Mouse (Mus musculus) spleen, postnatal 4 days (tissue): ENCODE measurements around the gene Sycn.
A peak's percentile ranks its signal among the peaks of the same experiment; 100 is the strongest.
"Not testable (repeated sequence)": the region's sequence is repeated elsewhere in the genome, so short reads cannot be mapped to it uniquely, and the experiment has no call there.

Experiments
- DNase-seq, 2 experiments: peaks; one replicate each; pipeline ENCODE4 v3.0.0; 2022; ENCODE audit warnings: low spot score in 2 of 2

Gene Sycn

GRCm38 (mm10) chr7:28540526-28540925, at the start of gene Sycn:
Gene Sycn, plus strand, starts transcription at chr7:28540885.
- no peak for DNase-seq

DNA sequence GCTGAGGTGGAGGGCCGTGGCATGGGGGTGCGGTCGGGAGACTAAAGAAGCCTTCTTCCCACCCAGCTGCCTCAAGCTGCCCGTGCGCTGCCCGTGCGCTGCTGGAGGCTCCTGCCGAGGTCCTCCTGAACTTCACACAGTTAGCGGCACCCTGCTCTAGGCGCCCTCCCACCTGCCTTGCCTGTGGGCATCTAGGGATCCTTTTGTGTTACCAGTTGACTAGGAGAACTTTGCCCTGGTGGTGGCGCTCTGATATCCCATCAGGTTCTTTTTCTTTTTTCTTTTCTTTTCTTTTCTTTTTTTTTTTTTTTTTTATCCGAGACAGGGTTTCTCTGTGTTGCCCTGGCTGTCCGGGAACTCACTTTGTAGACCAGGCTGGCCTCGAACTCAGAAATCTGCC, 49.8 kb upstream of the Sycn start:
- no peak for DNase-seq

GRCm38 (mm10) chr7:28492310-28492709, 48.4 kb upstream of the Sycn start:
- DNase-seq: no peak

- DNase-seq: no peak
Measured at GRCm38 (mm10) chr7:28495426-28495825, 45.3 kb upstream of the Sycn start.

DNA sequence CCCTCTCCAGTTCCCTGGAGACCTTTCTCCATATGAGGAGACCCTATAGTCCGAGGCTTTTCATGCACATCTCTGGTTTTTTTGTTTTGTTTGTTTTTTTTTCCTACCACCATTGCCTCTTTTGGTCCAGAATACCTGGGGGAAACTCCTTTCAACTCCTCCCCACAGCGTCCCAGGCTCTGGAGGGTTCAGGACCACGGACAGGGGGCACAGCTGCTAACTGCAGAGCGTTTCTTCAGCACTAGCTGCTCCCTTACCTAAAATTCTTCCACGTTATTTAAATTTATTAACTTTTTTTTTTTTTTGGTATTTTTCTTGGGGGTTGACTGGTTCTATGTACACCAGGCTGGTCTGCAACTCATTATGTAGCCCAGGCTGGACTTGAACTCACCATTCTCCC, 35.1 kb upstream of the Sycn start:
- DNase-seq: no peak

- not testable (repeated sequence) for DNase-seq
Measured at GRCm38 (mm10) chr7:28509121-28509520, 31.6 kb upstream of the Sycn start.

DNA sequence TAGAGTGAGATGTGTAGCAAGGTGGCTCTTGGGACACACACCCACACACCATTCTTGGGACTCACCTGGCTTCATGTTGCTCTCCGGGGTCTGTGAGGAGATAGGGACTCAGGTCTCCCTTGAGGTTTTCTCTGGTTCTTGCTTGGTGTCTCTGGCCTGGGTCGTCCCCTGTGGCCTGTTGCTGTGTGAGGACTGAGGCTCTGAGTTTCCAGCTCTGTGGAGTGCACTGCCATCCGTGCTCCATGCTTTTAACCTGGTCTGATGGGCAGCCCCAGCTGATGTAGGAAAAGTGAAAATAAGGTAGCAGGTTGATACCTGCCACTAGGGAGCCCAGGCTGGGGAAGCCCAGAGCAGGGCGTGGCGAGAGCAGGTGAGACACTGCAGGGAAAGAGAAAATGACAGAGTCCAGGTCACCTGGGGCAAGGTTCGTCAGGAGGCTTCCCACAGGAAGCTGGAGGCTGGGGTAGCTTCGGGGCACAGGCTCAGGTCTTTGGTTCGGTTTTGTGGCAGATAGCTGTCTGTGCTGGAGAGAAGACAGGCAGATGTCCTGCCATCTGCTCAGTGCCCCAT, 30.2 kb upstream of the Sycn start, which contains the start of gene Ifnl2:
Gene Ifnl2, minus strand, starts transcription at position 51 of the 570 bp plus-strand sequence.
- not testable (repeated sequence) for DNase-seq

GRCm38 (mm10) chr7:28511441-28511840, 29.2 kb upstream of the Sycn start:
- DNase-seq: no peak

DNA sequence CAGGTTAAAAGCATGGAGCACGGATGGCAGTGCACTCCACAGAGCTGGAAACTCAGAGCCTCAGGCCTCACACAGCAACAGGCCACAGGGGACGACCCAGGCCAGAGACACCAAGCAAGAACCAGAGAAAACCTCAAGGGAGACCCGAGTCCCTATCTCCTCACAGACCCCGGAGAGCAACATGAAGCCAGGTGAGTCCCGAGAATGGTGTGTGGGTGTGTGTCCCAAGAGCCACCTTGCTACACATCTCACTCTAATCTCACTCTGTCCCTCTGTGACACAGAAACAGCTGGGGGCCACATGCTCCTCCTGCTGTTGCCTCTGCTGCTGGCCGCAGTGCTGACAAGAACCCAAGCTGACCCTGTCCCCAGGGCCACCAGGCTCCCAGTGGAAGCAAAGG, 18.1 kb upstream of the Sycn start, which contains the start of gene Ifnl3:
Gene Ifnl3, plus strand, starts transcription at position 301 of the 400 bp plus-strand sequence.
- DNase-seq: not testable (repeated sequence)

GRCm38 (mm10) chr7:28527922-28528719, 12.6 kb upstream of the Sycn start:
- peak; percentile 81 to 95 for DNase-seq

GRCm38 (mm10) chr7:28532005-28532404, 8.7 kb upstream of the Sycn start:
- DNase-seq: no peak

- DNase-seq: not testable (repeated sequence)
Measured at GRCm38 (mm10) chr7:28538886-28539285, 1.8 kb upstream of the Sycn start.

DNA sequence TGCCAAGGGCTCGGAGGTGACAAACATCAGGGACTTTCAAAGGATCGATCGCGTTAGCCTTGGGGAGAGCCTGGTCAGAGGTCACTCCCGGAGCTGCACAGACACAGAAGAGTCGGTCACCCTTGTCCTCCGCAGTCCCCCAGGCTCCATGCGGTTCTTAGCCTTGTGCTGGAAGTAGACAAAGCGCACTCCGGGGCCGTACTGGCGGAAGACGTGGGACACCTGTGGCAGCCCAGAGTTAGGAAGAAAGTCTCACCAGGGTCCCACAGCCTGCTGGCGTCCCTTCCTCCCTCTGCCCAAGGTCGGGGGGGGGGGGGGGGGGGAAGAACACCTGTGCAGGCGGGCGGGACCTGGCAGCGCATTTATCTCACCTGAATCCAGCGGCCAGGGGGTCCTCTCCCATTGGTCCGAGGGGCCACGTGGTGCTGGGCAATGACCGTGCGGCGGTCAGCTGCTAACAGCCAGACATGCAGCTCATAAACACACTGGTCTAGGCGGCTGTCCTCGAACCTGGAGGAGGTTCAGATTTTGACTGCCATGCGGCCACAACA, 3.4 kb downstream of the Sycn start:
- DNase-seq: no peak

DNA sequence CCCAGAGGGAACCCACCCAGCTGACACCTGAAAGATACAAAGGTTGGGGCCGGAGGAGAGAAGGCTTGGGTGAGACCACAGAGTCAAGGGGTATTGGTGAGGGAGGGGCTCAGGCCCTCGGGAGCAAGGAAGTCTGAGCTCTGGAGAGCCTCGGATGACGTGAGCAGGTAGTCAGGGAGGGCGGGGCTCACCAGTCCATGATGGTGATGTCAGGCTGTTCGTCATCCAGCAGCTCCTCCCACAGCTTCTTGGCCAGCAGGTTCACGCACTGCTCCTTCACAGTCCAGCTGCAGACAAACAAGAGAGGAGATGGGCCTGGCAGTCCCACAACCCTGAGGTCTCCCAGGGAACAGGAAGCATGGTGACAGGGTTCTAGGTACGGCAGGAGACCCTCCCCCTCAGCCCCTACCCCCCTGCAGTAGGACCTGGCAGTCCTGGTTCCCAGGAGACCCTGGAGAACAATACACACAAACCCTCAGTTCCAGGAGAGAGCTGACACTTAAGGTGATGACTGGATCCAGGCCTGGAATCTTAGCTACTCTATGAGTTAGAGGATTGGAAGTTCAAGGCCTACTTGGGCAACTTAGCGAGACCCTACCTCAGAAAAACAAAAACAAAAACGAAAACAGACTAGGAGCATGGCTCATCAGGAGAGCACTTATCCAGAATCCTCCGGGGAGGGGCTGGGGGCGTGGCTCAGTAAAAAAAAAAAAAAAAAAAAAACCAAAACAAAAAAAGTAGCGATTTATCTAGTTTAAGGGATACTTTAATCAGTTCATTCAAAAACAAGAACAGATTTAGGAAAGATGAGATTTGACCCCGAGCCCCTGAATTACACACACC, 4.6 kb downstream of the Sycn start:
- no peak for DNase-seq

- DNase-seq: no peak
Measured at GRCm38 (mm10) chr7:28545891-28546210, 5.2 kb downstream of the Sycn start.

- DNase-seq: no peak
Measured at GRCm38 (mm10) chr7:28546649-28547048, 6.0 kb downstream of the Sycn start.

DNA sequence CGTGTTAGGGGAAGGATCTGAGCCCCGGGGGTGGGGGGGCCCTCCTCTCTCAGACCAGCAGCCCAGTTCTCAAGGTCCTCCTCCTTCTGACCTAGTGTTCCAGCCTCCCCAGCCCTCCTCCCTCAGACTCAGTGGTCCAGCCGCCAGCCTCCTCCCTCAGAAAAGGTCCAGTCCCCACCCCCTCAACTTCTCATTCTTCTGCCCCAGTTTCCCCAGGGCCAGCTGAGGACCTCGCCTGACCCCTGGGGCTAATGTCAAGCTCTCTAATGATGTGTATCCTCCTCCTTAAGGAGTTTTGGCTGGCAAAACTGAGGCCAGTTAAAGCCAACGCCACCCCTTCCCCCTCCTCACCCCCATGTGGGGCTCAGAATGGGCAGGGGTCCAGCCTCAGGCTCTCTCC, 6.5 kb downstream of the Sycn start, which contains the start of gene Nccrp1:
Gene Nccrp1, minus strand, starts transcription at position 101 of the 400 bp plus-strand sequence.
- no peak for DNase-seq

- DNase-seq: no peak
Measured at GRCm38 (mm10) chr7:28547628-28548027, 6.9 kb downstream of the Sycn start.

- DNase-seq: no peak
Measured at GRCm38 (mm10) chr7:28553076-28553475, 12.4 kb downstream of the Sycn start.

DNA sequence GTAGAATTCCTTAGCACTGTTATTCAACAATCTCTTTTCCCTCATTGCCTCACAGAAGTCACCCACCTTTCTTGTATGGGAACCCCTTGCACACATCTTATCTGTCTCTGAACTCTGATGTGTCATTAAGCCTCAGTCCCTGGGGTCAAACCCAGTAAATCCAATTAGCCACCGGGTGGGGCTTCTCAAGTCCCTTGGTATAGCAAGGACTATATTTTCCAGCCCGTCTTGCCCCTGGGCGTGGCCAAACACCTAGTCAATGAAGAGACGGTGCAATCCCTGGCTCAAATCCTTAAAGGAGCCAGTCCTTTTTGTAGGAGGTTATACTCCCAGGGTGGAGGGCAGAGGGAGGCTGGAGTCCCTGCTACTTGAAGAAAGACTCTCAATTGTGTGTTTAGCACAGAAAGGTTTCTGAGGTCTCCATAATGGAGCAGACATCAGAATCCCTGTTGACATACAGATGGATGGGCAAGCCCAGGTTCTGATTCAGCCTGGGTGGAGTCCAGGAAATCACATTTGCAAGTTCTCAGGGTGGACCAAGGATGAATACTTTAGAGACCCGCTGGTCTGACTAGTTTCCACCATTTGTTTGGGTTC, 15.4 kb downstream of the Sycn start:
- DNase-seq: no peak

DNA sequence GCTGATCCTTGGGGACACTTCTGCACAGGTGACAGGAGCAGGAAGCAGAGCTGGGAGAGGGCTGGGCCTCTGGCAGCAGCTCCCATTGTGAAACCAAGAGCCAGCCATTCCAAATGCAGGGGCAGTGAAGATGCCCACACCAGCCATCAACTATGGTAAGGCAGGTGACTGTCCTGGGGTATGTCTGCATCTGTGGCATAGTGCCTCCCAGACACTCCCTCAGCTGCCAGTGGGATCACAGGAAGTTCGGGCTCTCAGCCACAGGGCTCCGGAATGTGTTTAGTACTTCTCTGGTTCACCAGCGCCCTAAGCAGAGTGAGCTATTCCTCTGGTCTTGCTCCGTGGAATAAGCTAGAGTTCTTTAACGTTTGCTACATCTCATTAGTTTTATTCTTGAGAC, 16.4 kb downstream of the Sycn start:
- no peak for DNase-seq

GRCm38 (mm10) chr7:28557708-28558107, 17.0 kb downstream of the Sycn start:
- no peak for DNase-seq
